Mouse (Mus musculus) heart, embryonic 11.5 days (tissue): ENCODE data around the gene Ap5s1. TPM values are rescaled to one million over a fixed set of nuclear protein-coding genes. Genes with fewer than 3 reads are reported as not detected.

Experiments
- ATAC-seq: fragments of 200-750 bp; cut with Nextera tagmentation; replicated peaks from 2 replicates; pipeline ENCODE4 v1.8.0; 2017; ENCODE audit warnings: moderate library complexity; ENCODE audit not compliant: insufficient number of reproducible peaks, low FRiP score, low TSS enrichment
- H3K27ac ChIP-seq: fragments of 300-500 bp; sonication (generic); 2 replicates; pipeline ENCODE4 v1.5.1; 2014; ENCODE audit warnings: mild to moderate bottlenecking, low read depth, low read length
- H3K27me3 ChIP-seq: fragments of 300-500 bp; sonication (generic); 2 replicates; pipeline ENCODE4 v1.6.1; 2014; ENCODE audit warnings: mild to moderate bottlenecking, low read length, mixed read lengths; ENCODE audit not compliant: control insufficient read depth, insufficient read depth
- H3K36me3 ChIP-seq: fragments of 300-500 bp; sonication (generic); 2 replicates; pipeline ENCODE4 v1.6.1; 2014; ENCODE audit warnings: mild to moderate bottlenecking, low read length, moderate library complexity, mixed read lengths; ENCODE audit not compliant: control insufficient read depth, insufficient read depth
- H3K4me1 ChIP-seq: fragments of 300-500 bp; sonication (generic); 2 replicates; pipeline ENCODE4 v1.6.1; 2014; ENCODE audit warnings: low read length; ENCODE audit not compliant: control insufficient read depth, insufficient read depth
- H3K4me2 ChIP-seq: fragments of 300-500 bp; sonication (generic); 2 replicates; pipeline ENCODE4 v1.6.1; 2014; ENCODE audit warnings: mild to moderate bottlenecking, moderate library complexity
- H3K4me3 ChIP-seq: fragments of 300-500 bp; sonication (generic); 2 replicates; pipeline ENCODE4 v1.5.1; 2014; ENCODE audit warnings: low read depth, low read length
- H3K9ac ChIP-seq: fragments of 300-500 bp; sonication (generic); 2 replicates; pipeline ENCODE4 v1.6.1; 2014; ENCODE audit warnings: mild to moderate bottlenecking, low read depth, low read length, moderate library complexity
- H3K9me3 ChIP-seq: fragments of 300-500 bp; sonication (generic); replicated peaks from 2 replicates; pipeline ENCODE4 v1.6.1; 2016; ENCODE audit warnings: low read length; ENCODE audit not compliant: control insufficient read depth
- WGBS: fragments of 180-500 bp; shearing (Covaris S2); extraction: QIAGEN DNeasy Blood & Tissue Kit; methylation state at CpG from one replicate; pipeline ENCODE4 v1.1.7; 2014; ENCODE audit not compliant: insufficient replicate concordance; 5-methylcytosine and 5-hydroxymethylcytosine counted together
- polyA plus RNA-seq: library from polyadenylated mRNA; unstranded; fragments of >200 nt; fragmentation: Nextera tagmentation; extraction: Ambion mirVana; gene quantifications from 2 replicates; pipeline ENCODE4 v1.2.1, GENCODE M21; 2014

The Ap5s1 gene
- polyA plus RNA-seq, 1 experiment from 2014 or later: 31.2 TPM

GRCm38 (mm10) chr2:131189521-131190309, 17.2 kb upstream of the Ap5s1 start:
- Histone ChIP-seq H3K4me1 (peaks cover 18% of the 10 kb centered on the region), H3K4me3 (no peak overlapping the region), H3K9ac (no peak overlapping the region), H3K27me3 (no peaks in the 10 kb centered on the region), H3K27ac (no peak overlapping the region), H3K9me3 (no peaks in the 10 kb centered on the region), H3K36me3 (peaks cover 13% of the 10 kb centered on the region), H3K4me2 (peak overlapping the region; percentile 27)
- ATAC-seq: no peak
- WGBS: 51% methylated on average over 5 of the region's 5 CpGs

GRCm38 (mm10) chr2:131190344-131191004, 16.4 kb upstream of the Ap5s1 start:
- WGBS: 56% methylated on average over 10 of the region's 10 CpGs
- ATAC-seq: no peak
- peaks cover 13% of the 10 kb centered on the region for H3K36me3 ChIP-seq

GRCm38 (mm10) chr2:131191005-131191390, 15.9 kb upstream of the Ap5s1 start:
- H3K9me3 ChIP-seq: no peaks in the 10 kb centered on the region
- no peak overlapping the region for H3K4me3 ChIP-seq
- ATAC-seq: no peak
- no peak overlapping the region for H3K27ac ChIP-seq
- peaks cover 13% of the 10 kb centered on the region for H3K36me3 ChIP-seq
- H3K4me1 ChIP-seq: peaks cover 18% of the 10 kb centered on the region
- 69% methylated on average over 7 of the region's 7 CpGs for WGBS
- no peaks in the 10 kb centered on the region for H3K27me3 ChIP-seq
- no peak overlapping the region for H3K9ac ChIP-seq
- H3K4me2 ChIP-seq: no peak overlapping the region

More at GRCm38 (mm10) chr2:131190344-131191004, 16.4 kb upstream of the Ap5s1 start:
- Histone ChIP-seq H3K27me3 (no peaks in the 10 kb centered on the region), H3K4me3 (no peak overlapping the region), H3K27ac (no peak overlapping the region), H3K9me3 (no peaks in the 10 kb centered on the region), H3K9ac (no peak overlapping the region), H3K4me1 (peaks cover 18% of the 10 kb centered on the region), H3K4me2 (peak overlapping the region; percentile 27)

GRCm38 (mm10) chr2:131196606-131197316, 10.1 kb upstream of the Ap5s1 start:
- Histone ChIP-seq H3K9me3 (no peaks in the 10 kb centered on the region), H3K4me1 (no peaks in the 10 kb centered on the region), H3K27ac (no peak overlapping the region), H3K4me3 (no peak overlapping the region), H3K9ac (no peak overlapping the region), H3K4me2 (no peak overlapping the region), H3K36me3 (peaks cover 13% of the 10 kb centered on the region), H3K27me3 (no peaks in the 10 kb centered on the region)
- no peak for ATAC-seq
- WGBS: 90% methylated on average over 16 of the region's 16 CpGs

- no peak overlapping the region for H3K9ac ChIP-seq
- H3K4me3 ChIP-seq: no peak overlapping the region
- WGBS: 74% methylated on average over 2 of the region's 2 CpGs
- no peak for ATAC-seq
- H3K27ac ChIP-seq: no peak overlapping the region
- H3K27me3 ChIP-seq: no peaks in the 10 kb centered on the region
- peaks cover 11% of the 10 kb centered on the region for H3K4me1 ChIP-seq
- H3K4me2 ChIP-seq: no peak overlapping the region
- H3K36me3 ChIP-seq: no peaks in the 10 kb centered on the region; the same call in 1 of the 2 replicates
- H3K9me3 ChIP-seq: no peaks in the 10 kb centered on the region
Observed at GRCm38 (mm10) chr2:131200710-131201109, 6.2 kb upstream of the Ap5s1 start.

GRCm38 (mm10) chr2:131201262-131201661, 5.6 kb upstream of the Ap5s1 start:
- WGBS: 84% methylated on average over 3 of the region's 3 CpGs
- Histone ChIP-seq H3K4me2 (no peak overlapping the region), H3K27me3 (no peaks in the 10 kb centered on the region), H3K36me3 (no peaks in the 10 kb centered on the region; the same call in 1 of the 2 replicates), H3K27ac (no peak overlapping the region), H3K4me1 (peaks cover 11% of the 10 kb centered on the region), H3K9ac (no peak overlapping the region), H3K4me3 (no peak overlapping the region), H3K9me3 (no peaks in the 10 kb centered on the region)
- no peak for ATAC-seq

- no peak overlapping the region for H3K9ac ChIP-seq
- H3K36me3 ChIP-seq: no peaks in the 10 kb centered on the region; the same call in 1 of the 2 replicates
- no peak for ATAC-seq
- WGBS: 84% methylated on average over 6 of the region's 6 CpGs
- no peaks in the 10 kb centered on the region for H3K27me3 ChIP-seq
- H3K9me3 ChIP-seq: no peaks in the 10 kb centered on the region
- H3K4me2 ChIP-seq: no peak overlapping the region
- no peak overlapping the region for H3K27ac ChIP-seq
- H3K4me1 ChIP-seq: peaks cover 11% of the 10 kb centered on the region
- no peak overlapping the region for H3K4me3 ChIP-seq
Observed at GRCm38 (mm10) chr2:131203816-131204409, 3.0 kb upstream of the Ap5s1 start.

GRCm38 (mm10) chr2:131204410-131204981, 2.4 kb upstream of the Ap5s1 start:
- Histone ChIP-seq H3K4me3 (no peak overlapping the region), H3K9me3 (no peaks in the 10 kb centered on the region), H3K27me3 (no peaks in the 10 kb centered on the region), H3K4me1 (peaks cover 11% of the 10 kb centered on the region), H3K27ac (peak overlapping the region; percentile 58; the same call in 1 of the 2 replicates), H3K9ac (0 out of 2 replicates have a peak overlapping the region, but pooled peaks have one; percentile 10), H3K36me3 (no peaks in the 10 kb centered on the region; the same call in 1 of the 2 replicates), H3K4me2 (no peak overlapping the region)
- 60% methylated on average over 7 of the region's 7 CpGs for WGBS
- ATAC-seq: peak; percentile 76
